Mouse (Mus musculus) kidney, embryonic 14.5 days (tissue): Measurements from ENCODE around the gene Ifitm2. TPM values are rescaled to one million over a fixed set of nuclear protein-coding genes. Genes with fewer than 3 reads are reported as not detected.

Experiments
- ATAC-seq: fragments of 200-750 bp; cut with Nextera tagmentation; 2 replicates; pipeline ENCODE4 v1.8.0; 2017; ENCODE audit warnings: moderate number of reproducible peaks, mild to moderate bottlenecking, moderate TSS enrichment, moderate library complexity; ENCODE audit not compliant: low FRiP score, low TSS enrichment
- H3K27ac ChIP-seq: fragments of 300-500 bp; sonication (generic); 2 replicates; pipeline ENCODE4 v1.5.1; 2014; ENCODE audit warnings: low read depth, mild to moderate bottlenecking, low read length, moderate library complexity, mixed read lengths
- H3K27me3 ChIP-seq: fragments of 300-500 bp; sonication (generic); 2 replicates; pipeline ENCODE4 v1.6.1; 2014; ENCODE audit warnings: mild to moderate bottlenecking, low read length; ENCODE audit not compliant: control insufficient read depth, insufficient read depth
- H3K36me3 ChIP-seq: fragments of 300-500 bp; sonication (generic); 2 replicates; pipeline ENCODE4 v1.6.1; 2014; ENCODE audit warnings: low read length, mixed read lengths; ENCODE audit not compliant: control insufficient read depth, insufficient read depth
- H3K4me1 ChIP-seq: fragments of 300-500 bp; sonication (generic); 2 replicates; pipeline ENCODE4 v1.6.1; 2014; ENCODE audit warnings: low read length, mixed read lengths; ENCODE audit not compliant: control insufficient read depth, insufficient read depth
- H3K4me2 ChIP-seq: fragments of 300-500 bp; sonication (generic); replicated peaks from 2 replicates; pipeline ENCODE4 v1.6.1; 2014; ENCODE audit warnings: low read depth, mild to moderate bottlenecking, low read length
- H3K4me3 ChIP-seq: fragments of 300-500 bp; sonication (generic); 2 replicates; pipeline ENCODE4 v1.5.1; 2014; ENCODE audit warnings: mild to moderate bottlenecking, low read length
- H3K9ac ChIP-seq: fragments of 300-500 bp; sonication (generic); 2 replicates; pipeline ENCODE4 v1.6.1; 2014; ENCODE audit warnings: low read depth, mild to moderate bottlenecking, low read length, moderate library complexity
- H3K9me3 ChIP-seq: fragments of 300-500 bp; sonication (generic); 2 replicates; pipeline ENCODE4 v1.6.1; 2016; ENCODE audit warnings: low read length; ENCODE audit not compliant: control insufficient read depth
- WGBS: fragments of 180-500 bp; shearing (Covaris S2); extraction: QIAGEN DNeasy Blood & Tissue Kit; methylation state at CpG from one replicate; pipeline ENCODE4 v1.1.7; 2014; 5-methylcytosine and 5-hydroxymethylcytosine counted together
- polyA plus RNA-seq: library from polyadenylated mRNA; unstranded; fragments of >200 nt; fragmentation: Nextera tagmentation; extraction: Ambion mirVana; gene quantifications from 2 replicates; pipeline ENCODE4 v1.2.1, GENCODE M21; 2014

Gene Ifitm2
- polyA plus RNA-seq, 1 experiment from 2014 or later: 1,039 TPM

DNA sequence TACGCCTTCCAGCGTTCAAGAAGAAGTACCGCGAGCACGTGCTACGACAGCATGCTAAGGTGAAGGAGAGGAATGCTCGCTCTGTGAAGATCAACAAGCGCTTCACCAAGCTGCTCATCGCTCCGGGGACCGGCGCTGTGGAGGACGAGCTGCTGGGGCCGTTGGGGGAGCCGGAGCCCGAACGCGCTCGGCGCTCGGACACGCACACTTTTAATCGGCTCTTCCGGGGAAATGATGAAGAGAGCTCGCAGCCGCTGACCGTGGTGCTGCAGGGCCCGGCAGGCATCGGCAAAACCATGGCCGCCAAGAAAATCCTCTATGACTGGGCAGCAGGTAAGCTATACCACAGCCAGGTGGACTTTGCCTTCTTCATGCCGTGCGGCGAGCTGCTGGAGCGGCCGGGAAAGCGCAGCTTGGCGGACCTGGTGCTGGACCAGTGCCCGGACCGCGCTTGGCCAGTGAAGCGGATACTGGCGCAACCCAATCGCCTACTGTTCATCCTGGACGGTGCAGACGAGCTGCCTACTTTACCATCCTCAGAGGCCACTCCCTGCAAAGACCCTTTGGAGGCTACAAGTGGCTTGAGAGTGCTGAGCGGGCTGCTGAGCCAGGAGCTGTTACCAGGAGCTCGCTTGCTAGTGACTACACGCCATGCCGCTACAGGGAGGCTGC is 33.3 kb downstream of the Ifitm2 start:
- Histone ChIP-seq H3K4me2 (peak overlapping the region; percentile 58), H3K27me3 (peaks cover 51% of the 10 kb centered on the region), H3K9ac (no peak overlapping the region), H3K4me3 (peak overlapping the region; percentile 35), H3K4me1 (peaks cover 10% of the 10 kb centered on the region), H3K27ac (no peak overlapping the region), H3K36me3 (no peaks in the 10 kb centered on the region), H3K9me3 (no peaks in the 10 kb centered on the region)
- ATAC-seq: peak; percentile 91
- WGBS: under 1% methylated on average over 49 of the region's 49 CpGs

DNA sequence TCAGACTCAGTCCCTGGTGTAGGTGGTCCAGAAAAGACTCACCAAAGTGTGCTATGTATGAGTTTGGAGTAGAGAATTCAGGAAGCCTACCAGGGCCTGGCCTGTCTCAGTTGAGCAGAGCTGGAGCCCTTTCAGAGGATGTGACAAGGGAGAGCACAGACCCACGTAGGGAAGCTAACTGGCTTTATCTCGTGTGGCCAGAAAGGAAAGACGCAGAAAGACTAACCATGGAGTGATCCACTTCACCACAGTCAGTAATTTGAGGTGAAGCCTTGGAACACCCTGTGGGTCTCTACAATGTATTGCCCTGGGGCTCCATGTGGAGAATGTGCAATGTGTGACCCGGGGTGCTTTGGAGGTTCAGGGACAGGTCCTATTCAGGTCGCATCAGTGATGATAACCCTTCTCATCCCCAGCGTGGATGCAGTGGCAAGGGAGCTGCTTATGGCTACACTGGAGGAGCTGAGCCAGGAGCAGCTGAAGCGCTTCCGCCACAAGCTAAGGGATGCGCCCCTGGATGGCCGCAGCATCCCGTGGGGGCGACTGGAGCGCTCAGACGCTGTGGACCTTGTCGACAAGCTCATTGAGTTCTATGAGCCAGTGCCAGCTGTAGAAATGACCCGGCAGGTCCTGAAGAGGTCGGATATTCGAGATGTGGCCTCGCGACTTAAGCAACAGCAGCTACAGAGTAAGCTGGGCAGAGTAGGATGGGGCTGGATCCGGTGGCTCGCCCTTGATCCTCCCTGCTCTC is 34.4 kb downstream of the Ifitm2 start:
- Histone ChIP-seq H3K9ac (no peak overlapping the region), H3K27ac (no peak overlapping the region), H3K36me3 (no peaks in the 10 kb centered on the region), H3K9me3 (no peaks in the 10 kb centered on the region), H3K4me1 (peaks cover 10% of the 10 kb centered on the region), H3K4me2 (no peak overlapping the region; the same call in 1 of the 2 replicates), H3K27me3 (peaks cover 51% of the 10 kb centered on the region), H3K4me3 (peak overlapping the region; percentile 35)
- WGBS: 22% methylated on average over 22 of the region's 22 CpGs
- ATAC-seq: 0 out of 2 replicates have a peak, but pooled peaks have one; percentile 30

DNA sequence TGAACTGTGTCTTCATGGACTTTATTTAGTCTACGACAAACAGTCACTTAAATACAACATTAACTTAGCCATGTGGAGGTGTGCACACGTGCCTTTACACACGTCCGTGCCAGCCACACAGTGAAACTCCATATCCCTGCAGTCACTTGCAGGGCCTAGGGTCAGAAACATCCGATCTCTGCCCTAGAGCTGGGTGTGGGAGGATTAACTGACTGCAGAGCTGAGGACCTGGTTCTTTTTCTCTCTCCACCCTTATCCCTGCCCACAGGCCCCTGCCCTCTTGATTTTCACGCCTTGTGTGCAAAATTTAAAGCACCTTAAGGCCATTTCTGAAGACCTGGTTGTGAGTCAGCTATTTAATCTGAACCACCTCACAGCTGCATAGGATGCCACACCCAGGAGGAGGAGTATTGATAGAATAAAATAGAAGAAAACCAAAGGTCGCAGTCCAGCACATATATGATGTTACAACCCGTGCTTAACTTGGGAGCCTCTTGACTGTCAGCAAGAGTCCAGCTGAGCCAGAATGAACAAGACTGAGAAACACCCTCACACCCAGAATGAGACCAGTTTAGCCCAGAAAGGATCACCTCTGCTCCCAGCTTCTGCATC is 35.3 kb downstream of the Ifitm2 start, which contains the start of gene Nlrp6:
Gene Nlrp6, plus strand, starts transcription at position 485 of the 612 bp plus-strand sequence.
- 54% methylated on average over 8 of the region's 8 CpGs for WGBS
- no peak for ATAC-seq
- H3K27ac ChIP-seq: no peak within 1 kb of the TSS
- H3K9me3 ChIP-seq: no peaks in the 10 kb centered on the region
- H3K36me3 ChIP-seq: no peaks in the 10 kb centered on the region
- peaks cover 10% of the 10 kb centered on the region for H3K4me1 ChIP-seq
- no peak within 1 kb of the TSS for H3K4me2 ChIP-seq
- H3K4me3 ChIP-seq: peak within 1 kb of the TSS; percentile 35; the same call in 1 of the 2 replicates
- peaks cover 51% of the 10 kb centered on the region for H3K27me3 ChIP-seq
- H3K9ac ChIP-seq: no peak within 1 kb of the TSS

DNA sequence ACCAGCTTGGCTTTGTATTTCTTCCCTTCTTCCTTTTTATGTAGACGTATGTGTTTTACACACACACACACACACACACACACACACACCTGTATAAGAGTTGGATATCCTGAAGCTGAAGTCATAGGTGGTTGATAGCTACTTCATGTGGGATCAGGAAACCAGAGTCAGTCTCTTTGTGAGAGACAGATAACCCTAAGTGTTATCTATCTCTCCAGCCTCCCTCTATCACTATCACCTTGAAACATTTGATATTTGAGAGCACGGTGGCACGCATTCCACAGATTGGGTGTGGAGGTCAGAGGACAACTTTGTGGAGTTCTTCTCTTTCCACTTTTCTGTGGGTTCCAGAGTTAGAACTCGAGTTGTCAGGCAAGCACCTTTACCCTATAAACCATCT is 35.9 kb downstream of the Ifitm2 start:
- 52% methylated on average over 4 of the region's 4 CpGs for WGBS

DNA sequence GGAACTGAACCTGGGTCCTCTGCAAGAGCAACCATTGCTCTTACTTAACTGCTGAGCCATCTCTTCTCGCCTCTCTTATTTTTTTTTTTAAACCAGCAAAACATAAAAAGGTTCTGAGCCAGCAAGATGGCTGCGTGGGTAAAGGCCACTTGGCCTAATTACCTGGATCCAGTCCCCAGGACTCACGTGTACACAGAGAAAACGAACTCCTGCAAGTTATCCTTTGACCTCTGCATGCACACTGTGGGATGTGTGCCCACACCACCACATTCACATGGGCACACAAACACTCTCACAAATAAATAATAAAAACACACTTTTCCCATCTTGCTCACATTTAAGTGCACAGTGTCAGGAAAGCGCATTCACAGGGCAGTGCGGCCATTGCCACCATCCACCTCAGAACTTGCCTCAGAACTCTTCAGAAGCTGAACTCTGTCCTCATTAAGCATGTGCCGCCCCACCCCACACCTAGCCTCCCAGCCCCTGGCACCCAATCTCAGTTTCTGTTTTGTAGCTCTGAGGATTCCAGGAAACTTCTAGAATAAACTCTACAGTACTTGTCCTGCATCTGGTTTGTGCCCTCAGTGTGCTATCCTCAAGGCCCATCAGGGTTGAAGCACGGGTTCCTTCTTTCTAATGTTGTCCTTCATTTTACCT is 41.6 kb downstream of the Ifitm2 start:
- H3K27me3 ChIP-seq: peaks cover 4% of the 10 kb centered on the region; the same call in 1 of the 2 replicates
- no peak overlapping the region for H3K4me2 ChIP-seq
- H3K36me3 ChIP-seq: no peaks in the 10 kb centered on the region
- 82% methylated on average over 8 of the region's 8 CpGs for WGBS
- H3K27ac ChIP-seq: no peak overlapping the region
- no peak overlapping the region for H3K9ac ChIP-seq
- ATAC-seq: no peak
- H3K4me3 ChIP-seq: no peak overlapping the region
- H3K4me1 ChIP-seq: no peaks in the 10 kb centered on the region
- H3K9me3 ChIP-seq: no peaks in the 10 kb centered on the region

More for the DNA sequence above, 35.9 kb downstream of the Ifitm2 start:
- no peak overlapping the region for H3K4me3 ChIP-seq
- peaks cover 49% of the 10 kb centered on the region for H3K27me3 ChIP-seq
- H3K9ac ChIP-seq: no peak overlapping the region
- ATAC-seq: no peak
- no peaks in the 10 kb centered on the region for H3K9me3 ChIP-seq
- no peak overlapping the region for H3K4me2 ChIP-seq
- no peaks in the 10 kb centered on the region for H3K36me3 ChIP-seq
- peaks cover 10% of the 10 kb centered on the region for H3K4me1 ChIP-seq
- no peak overlapping the region for H3K27ac ChIP-seq

DNA sequence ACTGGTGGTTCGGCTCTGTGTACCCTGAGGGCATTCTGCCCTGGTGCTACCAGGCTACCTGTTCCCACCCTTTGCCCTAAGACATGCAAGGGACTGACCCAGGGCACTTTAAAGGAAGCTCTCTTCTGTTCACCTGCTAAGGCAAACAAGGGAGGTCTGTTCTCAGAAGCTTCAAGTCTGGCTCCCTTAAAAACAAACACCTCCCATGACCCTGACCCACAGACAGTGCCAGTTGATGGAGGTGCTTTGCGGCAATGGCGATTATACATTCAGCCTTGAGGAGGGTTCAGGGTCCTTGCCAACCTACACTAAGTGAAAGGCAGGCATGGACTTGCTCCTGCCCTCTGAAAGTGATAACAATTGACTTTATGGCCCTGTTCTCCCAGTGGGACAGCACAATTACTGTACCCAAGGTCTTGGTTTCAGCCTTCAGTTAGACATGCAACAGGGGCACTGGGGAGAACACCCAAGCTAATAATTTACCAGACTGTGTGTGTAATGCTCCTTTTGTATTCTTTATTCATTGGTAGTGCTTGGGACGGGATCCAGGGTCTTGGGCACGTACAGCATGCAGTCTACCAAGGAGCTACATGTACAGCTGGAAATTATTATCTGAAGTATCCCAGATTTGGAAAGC is 42.8 kb downstream of the Ifitm2 start:
- Histone ChIP-seq H3K4me1 (no peaks in the 10 kb centered on the region), H3K27me3 (peaks cover under 1% of the 10 kb centered on the region; the same call in 1 of the 2 replicates), H3K9ac (no peak overlapping the region), H3K36me3 (no peaks in the 10 kb centered on the region), H3K27ac (no peak overlapping the region), H3K4me3 (no peak overlapping the region), H3K9me3 (no peaks in the 10 kb centered on the region), H3K4me2 (no peak overlapping the region)
- 76% methylated on average over 5 of the region's 5 CpGs for WGBS
- ATAC-seq: no peak

DNA sequence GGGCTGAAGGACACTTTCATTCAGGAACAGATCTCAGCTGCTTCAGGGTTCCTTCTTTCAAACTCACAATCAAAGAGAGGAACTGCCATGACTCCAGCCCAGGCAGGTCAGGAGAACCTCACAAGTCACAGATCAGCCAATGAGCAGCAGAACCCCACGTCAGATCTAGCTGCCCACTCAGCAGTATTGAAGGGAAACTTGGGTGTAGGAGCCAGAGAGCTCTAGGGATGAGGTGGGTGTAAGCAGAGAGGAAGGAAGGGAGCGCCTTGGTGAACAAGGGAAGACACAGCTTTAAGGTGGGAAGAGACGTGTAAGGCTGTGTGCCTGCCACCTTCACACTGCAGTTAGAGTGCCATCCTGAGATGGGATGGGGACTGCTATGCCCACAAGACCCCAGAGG is 43.5 kb downstream of the Ifitm2 start:
- Histone ChIP-seq H3K9me3 (no peaks in the 10 kb centered on the region), H3K27ac (no peak overlapping the region), H3K36me3 (no peaks in the 10 kb centered on the region), H3K9ac (no peak overlapping the region), H3K4me1 (no peaks in the 10 kb centered on the region), H3K4me2 (no peak overlapping the region), H3K4me3 (no peak overlapping the region), H3K27me3 (no peaks in the 10 kb centered on the region)
- ATAC-seq: no peak
- 65% methylated on average over 3 of the region's 3 CpGs for WGBS

DNA sequence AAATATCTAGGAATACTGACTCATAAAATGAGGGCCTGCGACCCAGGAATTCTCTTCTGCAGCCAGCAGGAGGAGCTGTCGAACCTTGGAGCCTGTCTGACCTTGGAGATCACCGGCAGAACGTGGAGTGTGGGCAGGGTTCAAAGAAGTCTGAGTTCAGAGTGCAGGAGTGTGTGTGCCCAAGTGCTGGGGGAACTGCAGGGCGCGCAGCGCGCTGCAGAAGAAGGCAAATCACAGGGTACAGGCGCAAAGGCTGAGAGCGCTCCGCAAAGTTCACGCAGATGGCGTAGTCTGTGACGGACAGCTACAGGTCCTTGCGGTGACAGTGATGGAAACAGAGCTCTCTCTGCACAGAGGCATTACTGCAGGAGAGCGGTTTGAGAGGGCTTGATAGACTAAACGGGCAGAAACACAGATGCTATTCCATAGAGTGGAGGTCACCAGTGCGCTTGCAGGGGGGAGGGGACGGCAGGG is 47.1 kb downstream of the Ifitm2 start:
- Histone ChIP-seq H3K27me3 (no peaks in the 10 kb centered on the region), H3K9me3 (no peaks in the 10 kb centered on the region), H3K9ac (peak overlapping the region; percentile 32; the same call in 1 of the 2 replicates), H3K27ac (no peak overlapping the region), H3K4me1 (no peaks in the 10 kb centered on the region), H3K4me2 (peak overlapping the region; percentile 70), H3K4me3 (peak overlapping the region; percentile 39), H3K36me3 (no peaks in the 10 kb centered on the region)
- 2% methylated on average over 19 of the region's 19 CpGs for WGBS
- peak; percentile 82 for ATAC-seq
